Mouse (Mus musculus) stomach, embryonic 16.5 days (tissue): ENCODE measurements around the gene Mrps26. TPM values are rescaled to one million over a fixed set of nuclear protein-coding genes. Genes with fewer than 3 reads are reported as not detected.
"Not testable (repeated sequence)": the region's sequence is repeated elsewhere in the genome, so short reads cannot be mapped to it uniquely, and the experiment has no call there.

Source experiments
- ATAC-seq: fragments of 200-750 bp; cut with Nextera tagmentation; 2 replicates; pipeline ENCODE4 v1.8.0; 2017; ENCODE audit warnings: moderate number of reproducible peaks, moderate TSS enrichment; ENCODE audit not compliant: insufficient read depth, low FRiP score
- H3K27ac ChIP-seq: fragments of 300-500 bp; sonication (generic); 2 replicates; pipeline ENCODE4 v1.5.1; 2014; ENCODE audit warnings: low read length
- H3K27me3 ChIP-seq: fragments of 300-500 bp; sonication (generic); 2 replicates; pipeline ENCODE4 v1.6.1; 2014; ENCODE audit warnings: low read length, control low read depth, mixed read lengths; ENCODE audit not compliant: control insufficient read depth, insufficient read depth
- H3K36me3 ChIP-seq: fragments of 300-500 bp; sonication (generic); 2 replicates; pipeline ENCODE4 v1.6.1; 2014; ENCODE audit warnings: low read length; ENCODE audit not compliant: control insufficient read depth, insufficient read depth
- H3K4me1 ChIP-seq: fragments of 300-500 bp; sonication (generic); 2 replicates; pipeline ENCODE4 v1.6.1; 2014; ENCODE audit warnings: low read length, control low read depth, mixed read lengths; ENCODE audit not compliant: control insufficient read depth, insufficient read depth
- H3K4me2 ChIP-seq: fragments of 300-500 bp; sonication (generic); 2 replicates; pipeline ENCODE4 v1.6.1; 2014; ENCODE audit warnings: low read depth, low read length, mixed read lengths
- H3K4me3 ChIP-seq: fragments of 300-500 bp; sonication (generic); replicated peaks from 2 replicates; pipeline ENCODE4 v1.5.1; 2014; ENCODE audit warnings: mild to moderate bottlenecking, low read length
- H3K9ac ChIP-seq: fragments of 300-500 bp; sonication (generic); 2 replicates; pipeline ENCODE4 v1.6.1; 2014; ENCODE audit warnings: low read length
- H3K9me3 ChIP-seq: fragments of 300-500 bp; sonication (generic); replicated peaks from 2 replicates; pipeline ENCODE4 v1.6.1; 2016; ENCODE audit warnings: low read length, control low read depth; ENCODE audit not compliant: control insufficient read depth
- WGBS: fragments of 180-500 bp; shearing (Covaris S2); extraction: QIAGEN DNeasy Blood & Tissue Kit; methylation state at CpG from one replicate; pipeline ENCODE4 v1.1.7; 2014; 5-methylcytosine and 5-hydroxymethylcytosine counted together
- polyA plus RNA-seq: library from polyadenylated mRNA; unstranded; fragments of >200 nt; fragmentation: Nextera tagmentation; extraction: Ambion mirVana; gene quantifications from 2 replicates; pipeline ENCODE4 v1.2.1, GENCODE M21; 2015

Mrps26 gene
- polyA plus RNA-seq, 1 experiment from 2014 or later, result 82.3 TPM

GRCm38 (mm10) chr2:130564063-130564462 is 521 bp downstream of the Mrps26 start:
- Histone ChIP-seq H3K9me3 (no peaks in the 10 kb centered on the region), H3K27ac (peak overlapping the region; percentile 25; the same call in 1 of the 2 replicates), H3K36me3 (no peaks in the 10 kb centered on the region), H3K9ac (peak overlapping the region; percentile 86), H3K4me2 (peak overlapping the region; percentile 94), H3K4me1 (peaks cover 14% of the 10 kb centered on the region), H3K4me3 (peak overlapping the region; percentile 81), H3K27me3 (no peaks in the 10 kb centered on the region)
- ATAC-seq, result no peak
- WGBS, result under 1% methylated on average over 23 of the region's 23 CpGs

- ATAC-seq, result no peak
- Histone ChIP-seq H3K4me1 (peaks cover 14% of the 10 kb centered on the region), H3K4me3 (no peak overlapping the region), H3K27me3 (no peaks in the 10 kb centered on the region), H3K9ac (peak overlapping the region; percentile 86; the same call in 1 of the 2 replicates), H3K27ac (no peak overlapping the region), H3K9me3 (no peaks in the 10 kb centered on the region), H3K36me3 (no peaks in the 10 kb centered on the region), H3K4me2 (peak overlapping the region; percentile 94)
- 81% methylated on average over 8 of the region's 8 CpGs for WGBS
Measured at GRCm38 (mm10) chr2:130564983-130565382, 1.4 kb downstream of the Mrps26 start.

GRCm38 (mm10) chr2:130568921-130569320 is 5.4 kb downstream of the Mrps26 start:
- H3K4me1 ChIP-seq, result peaks cover 9% of the 10 kb centered on the region
- no peaks in the 10 kb centered on the region for H3K9me3 ChIP-seq
- no peak overlapping the region for H3K4me2 ChIP-seq
- 68% methylated on average over 4 of the region's 4 CpGs for WGBS
- no peaks in the 10 kb centered on the region for H3K27me3 ChIP-seq
- H3K9ac ChIP-seq, result no peak overlapping the region
- H3K36me3 ChIP-seq, result no peaks in the 10 kb centered on the region
- no peak overlapping the region for H3K4me3 ChIP-seq
- no peak for ATAC-seq
- no peak overlapping the region for H3K27ac ChIP-seq

- H3K27ac ChIP-seq, result no peak overlapping the region
- no peak overlapping the region for H3K9ac ChIP-seq
- no peaks in the 10 kb centered on the region for H3K9me3 ChIP-seq
- H3K4me1 ChIP-seq, result peaks cover 2% of the 10 kb centered on the region; the same call in 1 of the 2 replicates
- H3K4me2 ChIP-seq, result no peak overlapping the region
- H3K4me3 ChIP-seq, result no peak overlapping the region
- no peak for ATAC-seq
- H3K27me3 ChIP-seq, result 0 out of 2 replicates have a peak, but pooled peaks cover under 1% of the 10 kb centered on the region
- no peaks in the 10 kb centered on the region for H3K36me3 ChIP-seq
Measured at GRCm38 (mm10) chr2:130569926-130570325, 6.4 kb downstream of the Mrps26 start.

GRCm38 (mm10) chr2:130574960-130575359 is 11.4 kb downstream of the Mrps26 start:
- no peak overlapping the region for H3K4me2 ChIP-seq
- ATAC-seq, result no peak
- H3K4me3 ChIP-seq, result no peak overlapping the region
- H3K4me1 ChIP-seq, result peaks cover 5% of the 10 kb centered on the region; the same call in 1 of the 2 replicates
- no peak overlapping the region for H3K9ac ChIP-seq
- peaks cover 46% of the 10 kb centered on the region for H3K27me3 ChIP-seq
- 83% methylated on average over 5 of the region's 5 CpGs for whole genome bisulfite sequencing
- H3K9me3 ChIP-seq, result no peaks in the 10 kb centered on the region
- H3K36me3 ChIP-seq, result no peaks in the 10 kb centered on the region
- no peak overlapping the region for H3K27ac ChIP-seq

GRCm38 (mm10) chr2:130575873-130576272 is 12.3 kb downstream of the Mrps26 start, which contains the start of gene Oxt:
Oxt (plus strand) TSS chr2:130576173.
- no peak within 1 kb of the TSS for H3K27ac ChIP-seq
- H3K4me2 ChIP-seq, result peak within 1 kb of the TSS; percentile 50
- peak within 1 kb of the TSS; percentile 50; the same call in 1 of the 2 replicates for H3K9ac ChIP-seq
- H3K4me3 ChIP-seq, result peak within 1 kb of the TSS; percentile 30
- WGBS, result 52% methylated on average over 9 of the region's 9 CpGs
- no peaks in the 10 kb centered on the region for H3K36me3 ChIP-seq
- peaks cover 53% of the 10 kb centered on the region for H3K27me3 ChIP-seq
- peaks cover 9% of the 10 kb centered on the region for H3K4me1 ChIP-seq
- no peak for ATAC-seq
- H3K9me3 ChIP-seq, result no peaks in the 10 kb centered on the region

GRCm38 (mm10) chr2:130576564-130576963 is 13.0 kb downstream of the Mrps26 start:
- H3K4me1 ChIP-seq, H3K9me3 ChIP-seq, ATAC-seq, H3K36me3 ChIP-seq, H3K27ac ChIP-seq: not testable (repeated sequence)
- 2% methylated on average over 28 of the region's 32 CpGs for WGBS
- Histone ChIP-seq H3K27me3 (peaks cover 59% of the 10 kb centered on the region), H3K4me3 (peak overlapping the region; percentile 30), H3K9ac (peak overlapping the region; percentile 50; the same call in 1 of the 2 replicates), H3K4me2 (peak overlapping the region; percentile 50)

GRCm38 (mm10) chr2:130577021-130577420 is 13.5 kb downstream of the Mrps26 start:
- Histone ChIP-seq H3K27ac (no peak overlapping the region), H3K4me2 (peak overlapping the region; percentile 50), H3K27me3 (peaks cover 64% of the 10 kb centered on the region), H3K36me3 (no peaks in the 10 kb centered on the region), H3K9ac (no peak overlapping the region), H3K4me3 (peak overlapping the region; percentile 30), H3K4me1 (peaks cover 9% of the 10 kb centered on the region), H3K9me3 (no peaks in the 10 kb centered on the region)
- 7% methylated on average over 9 of the region's 9 CpGs for WGBS
- no peak for ATAC-seq

GRCm38 (mm10) chr2:130577632-130578031 is 14.1 kb downstream of the Mrps26 start:
- no peak overlapping the region for H3K4me3 ChIP-seq
- peaks cover 70% of the 10 kb centered on the region for H3K27me3 ChIP-seq
- H3K4me2 ChIP-seq, result 0 out of 2 replicates have a peak overlapping the region, but pooled peaks have one; percentile 23
- no peaks in the 10 kb centered on the region for H3K9me3 ChIP-seq
- ATAC-seq, result peak; percentile 26; the same call in 1 of the 2 replicates
- no peaks in the 10 kb centered on the region for H3K36me3 ChIP-seq
- H3K27ac ChIP-seq, result no peak overlapping the region
- no peak overlapping the region for H3K9ac ChIP-seq
- 4% methylated on average over 12 of the region's 12 CpGs for WGBS
- peaks cover 9% of the 10 kb centered on the region for H3K4me1 ChIP-seq
